Mouse (Mus musculus): ENCODE results near the gene Rassf2. TPM values are rescaled to one million over a fixed set of nuclear protein-coding genes. Genes with fewer than 3 reads are reported as not detected.

Rassf2 gene
- polyA plus RNA-seq, 1 experiment from 2014 or later: 32.6 TPM

DNA sequence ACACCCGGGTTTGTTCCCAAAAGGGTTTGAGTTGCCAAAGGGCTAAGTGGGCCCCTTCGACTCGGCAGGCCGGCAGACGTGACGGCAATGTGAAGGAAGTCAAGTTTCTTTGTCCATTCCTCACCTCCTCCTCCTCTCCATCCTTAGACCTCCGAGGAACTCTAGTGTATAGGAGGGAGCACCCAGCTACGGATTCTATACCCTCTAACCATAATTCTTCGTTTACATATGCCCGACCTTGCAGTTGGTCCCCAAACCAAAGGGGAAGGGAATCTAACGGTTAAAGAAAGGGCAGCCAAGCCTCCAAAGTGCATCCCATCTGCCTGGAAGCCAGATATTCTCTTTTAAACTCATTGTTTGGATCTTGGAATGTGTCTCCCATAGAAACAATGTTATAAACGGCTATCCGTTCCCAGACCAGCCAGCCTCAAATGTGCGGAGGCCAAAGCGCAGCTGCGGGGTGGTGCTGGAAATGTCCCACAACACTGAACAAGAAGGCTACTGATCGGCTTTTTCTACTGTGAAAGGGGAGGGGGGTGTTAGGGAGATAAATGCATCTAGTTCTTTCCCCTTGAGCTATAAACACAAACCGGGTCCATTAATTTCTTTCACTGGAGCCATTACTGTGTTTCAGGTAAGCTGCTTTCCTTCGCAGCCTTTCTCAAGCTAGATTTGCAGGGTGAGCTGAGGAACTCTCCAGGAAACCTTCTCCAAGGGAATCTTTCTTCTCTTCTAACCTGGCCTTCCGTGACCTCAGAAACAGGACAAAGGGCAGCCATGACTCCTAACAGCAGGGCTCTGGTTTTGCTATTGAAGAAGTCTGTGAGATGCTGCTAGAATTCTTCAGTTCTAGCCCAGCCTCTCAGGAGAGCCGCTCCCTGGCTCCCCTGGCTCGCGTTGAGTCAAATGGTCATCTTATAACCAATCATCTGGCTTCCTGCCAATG, 633 bp upstream of the Rassf2 start:
- Histone ChIP-seq H3K27me3 (ENCODE audit: control insufficient read depth, insufficient read depth, low read length) (no peaks in the 10 kb centered on the region), H3K4me1 (ENCODE audit: control insufficient read depth, insufficient read depth, low read length) (peaks cover 25% of the 10 kb centered on the region), H3K4me2 (ENCODE audit: low read length) (peak overlapping the region; percentile 93), H3K9me3 (ENCODE audit: control insufficient read depth, low read length) (no peaks in the 10 kb centered on the region), H3K9ac (replicated peaks; ENCODE audit: low read length) (peak overlapping the region; percentile 72), H3K36me3 (ENCODE audit: control insufficient read depth, insufficient read depth, low read length) (no peaks in the 10 kb centered on the region), H3K4me3 (replicated peaks; ENCODE audit: low read depth, low read length) (peak overlapping the region; percentile 64), H3K27ac (replicated peaks; ENCODE audit: low read depth, low read length) (peak overlapping the region; percentile 94)
- ATAC-seq (ENCODE audit: low FRiP score, low TSS enrichment) (peak; percentile 4; the same call in 1 of the 2 replicates), DNase-seq (peak; percentile 70)
- WGBS: 3% methylated on average over 23 of the region's 23 CpGs

DNA sequence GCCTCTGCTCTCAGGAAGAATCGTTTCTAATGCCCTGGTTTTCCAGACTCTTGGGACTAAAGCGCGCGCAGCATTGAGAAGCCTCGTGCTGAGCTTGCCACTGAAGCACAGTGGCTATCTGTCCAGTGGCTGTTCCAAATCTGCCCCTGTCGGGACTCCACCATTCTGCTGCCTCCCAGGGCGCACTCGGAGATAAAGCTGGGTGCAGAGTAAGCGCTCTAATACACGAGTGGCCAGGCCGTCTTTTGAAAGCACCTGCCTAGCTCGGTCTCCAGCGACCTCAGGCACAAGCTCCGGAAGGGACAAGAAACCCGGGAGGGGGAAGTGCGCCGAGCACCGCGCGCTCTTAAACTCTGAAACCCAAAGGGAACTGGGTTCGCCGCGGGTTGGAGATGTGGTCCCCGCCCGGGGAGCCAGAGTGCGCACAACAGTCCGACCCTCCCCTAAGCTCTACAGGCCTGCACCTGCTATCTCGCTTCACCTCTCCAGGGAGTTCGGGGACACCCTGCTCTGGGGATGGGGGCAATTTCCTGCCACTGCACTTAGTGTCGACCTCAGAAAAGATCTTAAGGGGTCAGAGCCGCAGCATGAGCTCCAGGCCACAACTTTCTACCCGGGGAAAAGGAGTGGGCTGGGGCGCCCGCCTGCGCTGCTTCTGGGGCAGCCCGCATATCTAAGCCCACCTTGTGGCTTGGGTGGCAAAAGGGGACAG, 1.0 kb downstream of the Rassf2 start:
- Histone ChIP-seq H3K27me3 (ENCODE audit: control insufficient read depth, insufficient read depth, low read length) (no peaks in the 10 kb centered on the region), H3K27ac (replicated peaks; ENCODE audit: low read depth, low read length) (peak overlapping the region; percentile 94), H3K4me2 (ENCODE audit: low read length) (peak overlapping the region; percentile 93), H3K36me3 (ENCODE audit: control insufficient read depth, insufficient read depth, low read length) (no peaks in the 10 kb centered on the region), H3K9ac (replicated peaks; ENCODE audit: low read length) (peak overlapping the region; percentile 72), H3K4me1 (ENCODE audit: control insufficient read depth, insufficient read depth, low read length) (peaks cover 25% of the 10 kb centered on the region), H3K9me3 (ENCODE audit: control insufficient read depth, low read length) (no peaks in the 10 kb centered on the region), H3K4me3 (replicated peaks; ENCODE audit: low read depth, low read length) (peak overlapping the region; percentile 64)
- ATAC-seq (ENCODE audit: low FRiP score, low TSS enrichment) (peak; percentile 7), DNase-seq (peak; percentile 66)
- WGBS: under 1% methylated on average over 36 of the region's 36 CpGs

DNA sequence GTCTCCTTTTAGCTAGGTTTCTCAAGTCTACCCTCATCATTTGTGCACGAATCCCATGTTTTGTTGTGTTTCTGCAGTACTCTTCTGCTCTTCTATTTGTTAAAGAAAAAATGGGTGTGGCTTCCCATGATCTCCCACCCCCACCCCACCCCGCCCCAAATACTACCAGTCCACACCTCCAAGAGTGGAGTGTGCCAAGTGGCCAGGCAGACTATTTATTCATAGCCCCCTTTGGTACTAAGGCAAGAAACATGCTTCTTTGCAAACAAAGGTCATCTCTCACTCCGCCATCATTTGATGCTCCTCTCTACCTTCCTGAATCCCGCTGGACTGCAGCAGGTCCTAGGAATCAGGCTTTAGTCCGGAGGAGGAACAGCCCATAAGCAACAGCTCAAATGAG, 2.0 kb downstream of the Rassf2 start:
- 29% methylated on average over 5 of the region's 5 CpGs for WGBS
- Histone ChIP-seq H3K4me2 (ENCODE audit: low read length) (peak overlapping the region; percentile 93), H3K27me3 (ENCODE audit: control insufficient read depth, insufficient read depth, low read length) (no peaks in the 10 kb centered on the region), H3K4me3 (replicated peaks; ENCODE audit: low read depth, low read length) (peak overlapping the region; percentile 64), H3K4me1 (ENCODE audit: control insufficient read depth, insufficient read depth, low read length) (peaks cover 25% of the 10 kb centered on the region), H3K36me3 (ENCODE audit: control insufficient read depth, insufficient read depth, low read length) (no peaks in the 10 kb centered on the region), H3K9me3 (ENCODE audit: control insufficient read depth, low read length) (no peaks in the 10 kb centered on the region), H3K27ac (replicated peaks; ENCODE audit: low read depth, low read length) (0 out of 2 replicates have a peak overlapping the region, but pooled peaks have one; percentile 94), H3K9ac (replicated peaks; ENCODE audit: low read length) (peak overlapping the region; percentile 72; the same call in 1 of the 2 replicates)
- no peak for ATAC-seq (ENCODE audit: low FRiP score, low TSS enrichment)
- DNase-seq: no peak

DNA sequence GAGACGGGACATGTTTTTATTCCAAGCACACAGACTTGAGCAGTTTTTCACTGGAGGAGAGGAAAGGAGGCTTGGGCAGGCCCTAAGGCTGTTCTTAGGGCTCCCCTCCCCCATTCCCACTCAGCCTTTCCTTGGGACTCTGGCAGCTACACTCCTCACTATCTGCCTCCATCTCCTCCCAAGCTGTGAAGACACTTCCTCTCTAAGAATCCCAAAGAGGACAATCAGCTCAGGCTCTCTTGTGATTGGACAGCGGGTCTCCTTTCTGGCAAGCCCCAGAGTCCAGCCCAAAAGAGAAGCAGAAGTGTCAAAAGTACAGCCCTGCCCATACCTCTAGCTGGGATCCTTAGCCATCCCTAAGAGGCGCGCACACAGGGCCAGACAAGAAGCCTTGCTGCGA, 2.7 kb downstream of the Rassf2 start:
- Histone ChIP-seq H3K27me3 (ENCODE audit: control insufficient read depth, insufficient read depth, low read length) (no peaks in the 10 kb centered on the region), H3K9me3 (ENCODE audit: control insufficient read depth, low read length) (no peaks in the 10 kb centered on the region), H3K4me3 (replicated peaks; ENCODE audit: low read depth, low read length) (0 out of 2 replicates have a peak overlapping the region, but pooled peaks have one; percentile 3), H3K4me2 (ENCODE audit: low read length) (peak overlapping the region; percentile 93), H3K4me1 (ENCODE audit: control insufficient read depth, insufficient read depth, low read length) (peaks cover 25% of the 10 kb centered on the region), H3K27ac (replicated peaks; ENCODE audit: low read depth, low read length) (no peak overlapping the region), H3K36me3 (ENCODE audit: control insufficient read depth, insufficient read depth, low read length) (no peaks in the 10 kb centered on the region), H3K9ac (replicated peaks; ENCODE audit: low read length) (no peak overlapping the region)
- DNase-seq (no peak), ATAC-seq (ENCODE audit: low FRiP score, low TSS enrichment) (no peak)
- 51% methylated on average over 5 of the region's 5 CpGs for WGBS

DNA sequence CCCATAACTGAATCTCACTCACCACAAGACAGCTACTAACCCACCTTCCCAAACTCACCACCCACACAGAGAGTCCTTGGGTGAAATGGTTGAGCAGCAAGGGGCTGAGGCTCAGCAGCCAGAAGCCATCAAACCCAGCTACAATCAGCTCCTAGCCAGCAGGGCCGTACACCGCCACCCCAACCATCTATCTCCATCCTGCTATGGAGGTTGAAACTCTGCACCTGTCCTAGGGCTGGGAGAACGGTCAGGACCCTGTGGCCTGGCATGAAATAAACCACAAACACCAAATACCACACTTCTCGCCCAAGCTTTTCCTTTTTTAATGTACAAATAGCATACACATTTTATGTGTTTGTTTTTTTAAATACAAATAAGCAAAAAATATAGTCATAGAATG, 6.0 kb downstream of the Rassf2 start:
- H3K9me3 ChIP-seq (ENCODE audit: control insufficient read depth, low read length): no peaks in the 10 kb centered on the region
- no peak overlapping the region for H3K4me3 ChIP-seq (replicated peaks; ENCODE audit: low read depth, low read length)
- 92% methylated on average over 4 of the region's 4 CpGs for WGBS
- H3K4me2 ChIP-seq (ENCODE audit: low read length): no peak overlapping the region
- no peak for ATAC-seq (ENCODE audit: low FRiP score, low TSS enrichment)
- no peak for DNase-seq
- peaks cover 15% of the 10 kb centered on the region; the same call in 1 of the 2 replicates for H3K4me1 ChIP-seq (ENCODE audit: control insufficient read depth, insufficient read depth, low read length)
- no peaks in the 10 kb centered on the region for H3K27me3 ChIP-seq (ENCODE audit: control insufficient read depth, insufficient read depth, low read length)
- no peak overlapping the region for H3K9ac ChIP-seq (replicated peaks; ENCODE audit: low read length)
- H3K27ac ChIP-seq (replicated peaks; ENCODE audit: low read depth, low read length): no peak overlapping the region
- H3K36me3 ChIP-seq (ENCODE audit: control insufficient read depth, insufficient read depth, low read length): no peaks in the 10 kb centered on the region

DNA sequence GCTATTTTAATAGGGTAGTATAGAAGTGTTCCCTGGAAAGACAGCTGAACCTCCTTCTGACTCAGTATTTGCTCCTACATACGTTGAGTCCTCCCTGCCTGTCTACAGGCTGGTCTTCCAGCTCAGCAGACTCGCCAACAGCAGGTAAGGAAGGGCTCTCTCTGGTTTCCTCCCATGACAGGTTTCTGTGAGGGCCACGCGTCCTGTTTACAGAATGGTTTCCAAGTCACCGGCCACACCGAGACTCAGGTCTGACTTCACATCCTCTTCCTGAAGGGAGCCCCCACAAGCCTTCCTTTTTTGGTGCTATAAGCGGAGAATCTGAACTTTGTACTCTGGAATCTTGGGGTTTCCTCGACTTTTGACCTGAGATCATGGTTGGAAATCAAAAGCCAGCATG, 7.4 kb downstream of the Rassf2 start:
- no peak for DNase-seq
- no peaks in the 10 kb centered on the region for H3K36me3 ChIP-seq (ENCODE audit: control insufficient read depth, insufficient read depth, low read length)
- no peaks in the 10 kb centered on the region for H3K27me3 ChIP-seq (ENCODE audit: control insufficient read depth, insufficient read depth, low read length)
- H3K9ac ChIP-seq (replicated peaks; ENCODE audit: low read length): no peak overlapping the region
- H3K4me3 ChIP-seq (replicated peaks; ENCODE audit: low read depth, low read length): no peak overlapping the region
- WGBS: 94% methylated on average over 8 of the region's 8 CpGs
- H3K27ac ChIP-seq (replicated peaks; ENCODE audit: low read depth, low read length): no peak overlapping the region
- H3K9me3 ChIP-seq (ENCODE audit: control insufficient read depth, low read length): no peaks in the 10 kb centered on the region
- peaks cover 7% of the 10 kb centered on the region; the same call in 1 of the 2 replicates for H3K4me1 ChIP-seq (ENCODE audit: control insufficient read depth, insufficient read depth, low read length)
- ATAC-seq (ENCODE audit: low FRiP score, low TSS enrichment): no peak
- H3K4me2 ChIP-seq (ENCODE audit: low read length): no peak overlapping the region

DNA sequence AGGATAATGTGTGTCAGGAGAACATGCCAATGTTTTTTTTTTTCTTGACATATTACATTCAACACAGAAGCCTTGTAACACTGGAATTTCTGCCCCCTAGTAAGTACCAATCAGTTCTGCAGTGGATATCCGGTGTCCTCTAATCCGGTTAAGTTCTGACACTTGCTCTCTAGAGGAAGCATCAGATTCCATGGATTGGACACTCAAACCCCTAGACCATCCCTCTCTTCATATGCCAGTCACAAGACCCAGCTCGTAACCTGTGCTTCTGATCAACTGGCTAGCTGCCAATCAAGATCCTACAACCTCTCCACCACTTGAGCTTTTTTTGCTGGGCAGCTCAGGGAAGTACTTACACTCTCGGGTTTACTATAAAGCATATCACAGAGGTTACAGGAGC, 8.4 kb downstream of the Rassf2 start:
- Histone ChIP-seq H3K4me2 (ENCODE audit: low read length) (no peak overlapping the region), H3K4me3 (replicated peaks; ENCODE audit: low read depth, low read length) (no peak overlapping the region), H3K9ac (replicated peaks; ENCODE audit: low read length) (no peak overlapping the region), H3K9me3 (ENCODE audit: control insufficient read depth, low read length) (no peaks in the 10 kb centered on the region), H3K36me3 (ENCODE audit: control insufficient read depth, insufficient read depth, low read length) (peaks cover 4% of the 10 kb centered on the region; the same call in 1 of the 2 replicates), H3K27ac (replicated peaks; ENCODE audit: low read depth, low read length) (no peak overlapping the region), H3K4me1 (ENCODE audit: control insufficient read depth, insufficient read depth, low read length) (no peaks in the 10 kb centered on the region), H3K27me3 (ENCODE audit: control insufficient read depth, insufficient read depth, low read length) (no peaks in the 10 kb centered on the region)
- 84% methylated on average over 4 of the region's 4 CpGs for WGBS
- DNase-seq: no peak
- no peak for ATAC-seq (ENCODE audit: low FRiP score, low TSS enrichment)

DNA sequence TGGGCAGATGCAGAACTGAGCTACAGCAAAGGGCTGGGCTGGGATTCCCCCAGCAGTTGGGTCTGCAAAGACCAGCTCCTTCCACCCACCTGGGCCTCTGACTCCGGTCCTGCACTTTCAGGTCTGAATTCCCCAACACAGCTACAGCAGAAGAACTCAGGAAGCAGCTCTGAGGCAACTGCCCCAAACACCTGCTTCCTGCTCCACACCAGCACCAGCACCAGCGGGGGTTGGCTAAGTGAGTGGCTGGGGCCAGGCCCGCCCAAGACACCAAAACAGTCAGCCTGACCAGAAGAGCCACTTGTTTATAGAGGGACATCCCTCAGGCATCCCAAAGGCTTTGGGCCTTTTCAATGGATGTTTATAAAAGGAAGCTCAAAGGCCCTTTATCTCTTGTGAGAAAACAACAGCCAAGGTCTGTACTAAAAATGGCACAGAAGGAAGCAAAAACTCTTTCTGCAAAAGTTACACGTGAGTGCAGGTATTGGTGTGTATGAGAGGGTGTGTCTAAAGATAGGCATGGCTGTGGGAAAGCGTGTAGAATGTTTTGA, 9.0 kb downstream of the Rassf2 start:
- Histone ChIP-seq H3K9me3 (ENCODE audit: control insufficient read depth, low read length) (no peaks in the 10 kb centered on the region), H3K27me3 (ENCODE audit: control insufficient read depth, insufficient read depth, low read length) (no peaks in the 10 kb centered on the region), H3K4me2 (ENCODE audit: low read length) (no peak overlapping the region), H3K9ac (replicated peaks; ENCODE audit: low read length) (no peak overlapping the region), H3K4me3 (replicated peaks; ENCODE audit: low read depth, low read length) (no peak overlapping the region), H3K36me3 (ENCODE audit: control insufficient read depth, insufficient read depth, low read length) (peaks cover 4% of the 10 kb centered on the region; the same call in 1 of the 2 replicates), H3K27ac (replicated peaks; ENCODE audit: low read depth, low read length) (no peak overlapping the region), H3K4me1 (ENCODE audit: control insufficient read depth, insufficient read depth, low read length) (no peaks in the 10 kb centered on the region)
- ATAC-seq (ENCODE audit: low FRiP score, low TSS enrichment) (no peak), DNase-seq (no peak)
- WGBS: 82% methylated on average over 5 of the region's 5 CpGs
